Mouse (Mus musculus): ENCODE data around the gene Galnt17.

DNA sequence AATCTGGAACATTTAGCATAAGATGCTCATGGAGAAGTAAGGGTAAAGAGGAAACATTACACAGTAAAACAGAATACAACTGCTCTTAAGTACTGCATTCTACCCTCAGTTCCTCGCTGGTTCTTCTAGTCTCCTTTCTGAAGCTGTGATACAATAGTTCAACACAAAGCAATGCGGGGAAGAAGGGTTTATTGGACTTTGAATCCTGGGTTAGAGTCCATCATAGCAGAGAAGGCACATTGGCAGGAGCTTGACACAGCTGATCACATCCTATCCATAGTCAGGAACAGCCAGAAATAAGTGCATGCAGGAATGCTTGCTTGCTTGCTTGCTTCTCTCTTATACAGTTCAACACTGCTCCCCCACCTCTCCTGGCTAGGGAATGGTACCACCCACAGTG is 267.9 kb downstream of the Galnt17 start:
- TF ChIP-seq CTCF (IDR thresholded peaks at IDR 0.05) (no peak), EP300 (IDR thresholded peaks at IDR 0.05) (no peak)
